Comparison of ENCODE assay signal across 16 mouse cellular contexts in the genomic region with DNA sequence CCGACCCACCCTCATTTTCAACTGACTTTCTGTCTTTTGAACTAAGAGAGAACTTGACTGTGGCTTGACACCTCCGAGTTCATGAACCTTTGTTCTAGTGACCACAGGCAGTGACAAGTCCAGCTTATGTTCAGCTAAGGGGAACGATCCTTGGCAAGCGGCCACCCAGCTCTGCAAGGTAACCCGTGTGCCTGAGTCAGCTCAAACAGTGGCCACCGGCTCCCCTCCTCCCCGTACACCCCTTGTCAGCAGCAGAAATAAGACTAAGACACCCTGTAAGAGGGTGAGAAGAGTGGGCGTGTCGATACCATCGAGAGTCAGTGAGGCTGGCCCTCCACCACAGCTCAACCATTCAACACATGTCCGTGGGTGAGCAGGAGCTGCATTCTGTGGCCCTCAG. TPM values are rescaled to one million over a fixed set of nuclear protein-coding genes. Genes with fewer than 3 reads are reported as not detected.
DNase-seq lines count a peak whose midpoint lies in the region; ATAC-seq lines count a peak whose summit lies in the region.
"Had no signal": no experiment of that assay in that cellular context is flagged by ENCODE, and none has a peak within 500 bp of the region (broad histone marks: within the 10 kb centered on the region; RNA-seq: fewer than 3 reads in every experiment).

No protein-coding gene starts in this region.

- peak; percentile 31 to 60 for DNase-seq in adrenal gland, adult (ENCODE audit: inconsistent age in 2 of 2, low spot score in 1 of 2)
- no peak for DNase-seq in adrenal gland, adult 8-10 months
- peak; percentile 70 for DNase-seq in kidney, adult 18-20 months
- peak; percentile 13 for DNase-seq in 3134 (ENCODE audit: extremely low read depth, insufficient read length, low spot score)
- peak; percentile 90 to 92 for DNase-seq in kidney, postnatal 25 days
- DNase-seq in layer of hippocampus, adult 11-12 months (ENCODE audit: low spot score): no peak
- DNase-seq in B cell, adult 2 months: no peak
- DNase-seq: cerebellum, adult 9-11 months; heart, adult 2 months; layer of hippocampus, adult 9-11 months; midbrain, embryonic 14.5 days; spleen, adult 18-20 months had no signal

- WGBS in kidney, embryonic 14.5 days: 72% methylated on average over 11 of the region's 11 CpGs

- H3K4me2 ChIP-seq in kidney, embryonic 14.5 days (replicated peaks; ENCODE audit: low read depth, low read length): no peak overlapping the region
- H3K4me2 ChIP-seq: neural tube, embryonic 12.5 days had no signal

- no peaks in the 10 kb centered on the region for H3K27me3 ChIP-seq in kidney, embryonic 14.5 days (ENCODE audit: control insufficient read depth, insufficient read depth, low read length)

- ATAC-seq in kidney, embryonic 14.5 days (ENCODE audit: low FRiP score, low TSS enrichment): no peak

- H3K4me1 ChIP-seq in kidney, embryonic 14.5 days (ENCODE audit: control insufficient read depth, insufficient read depth, low read length): 0 out of 2 replicates have a peak, but pooled peaks cover 3% of the 10 kb centered on the region

- H3K27ac ChIP-seq in kidney, embryonic 14.5 days (ENCODE audit: low read depth, low read length): no peak overlapping the region
- H3K27ac ChIP-seq: heart, adult 2 months; neural tube, embryonic 12.5 days had no signal

- no peak overlapping the region for H3K4me3 ChIP-seq in kidney, embryonic 14.5 days (ENCODE audit: low read length)
- H3K4me3 ChIP-seq: heart, adult 2 months; neural tube, embryonic 12.5 days had no signal

- H3K9me3 ChIP-seq in kidney, embryonic 14.5 days (ENCODE audit: control insufficient read depth, low read length): no peaks in the 10 kb centered on the region
- H3K9me3 ChIP-seq: neural tube, embryonic 12.5 days had no signal

- H3K36me3 ChIP-seq in kidney, embryonic 14.5 days (ENCODE audit: control insufficient read depth, insufficient read depth, low read length): no peaks in the 10 kb centered on the region
- H3K36me3 ChIP-seq: neural tube, embryonic 12.5 days had no signal

- no peak overlapping the region for H3K9ac ChIP-seq in kidney, embryonic 14.5 days (ENCODE audit: low read depth, low read length)
- H3K9ac ChIP-seq: neural tube, embryonic 12.5 days had no signal

RNA-seq across cellular contexts. Expression of a gene that starts 27.4 kb away (rescaled TPM):
- total RNA-seq in adrenal gland, adult 8-10 months (2022): under 1 TPM in 1 of 4 experiments, not detected in 3; 0.10 TPM
- 0.11 TPM in 2 replicates for polyA plus RNA-seq in kidney, embryonic 14.5 days (2014; fragmentation: Nextera tagmentation; extraction: Ambion mirVana)
- total RNA-seq: heart, adult 2 months; left cerebral cortex, postnatal 14 days had no signal
- polyA plus RNA-seq: brain, embryonic 14.5 days; midbrain, embryonic 14.5 days; neural tube, embryonic 12.5 days had no signal

Comparison
In these comparisons a context has a peak if more than half of its experiments do, and no peak if none do; other contexts are left out.
1. DNase-seq: peak in adrenal gland, adult (2 of 2), kidney, adult 18-20 months (single experiment), 3134 (single experiment) and kidney, postnatal 25 days (2 of 2); none in adrenal gland, adult 8-10 months (single experiment), layer of hippocampus, adult 11-12 months (single experiment) and B cell, adult 2 months (0 of 2).